Mouse (Mus musculus) ovary, adult 18-20 months (tissue): ENCODE results near the gene Lhx6.

Experiments used
- DNase-seq: peaks from one replicate; pipeline ENCODE4 v3.0.0; 2022; ENCODE audit warnings: low spot score, mixed read lengths

Gene Lhx6

GRCm38 (mm10) chr2:36093301-36093700 lies 11.9 kb downstream of the Lhx6 start:
- DNase-seq: no peak

DNA sequence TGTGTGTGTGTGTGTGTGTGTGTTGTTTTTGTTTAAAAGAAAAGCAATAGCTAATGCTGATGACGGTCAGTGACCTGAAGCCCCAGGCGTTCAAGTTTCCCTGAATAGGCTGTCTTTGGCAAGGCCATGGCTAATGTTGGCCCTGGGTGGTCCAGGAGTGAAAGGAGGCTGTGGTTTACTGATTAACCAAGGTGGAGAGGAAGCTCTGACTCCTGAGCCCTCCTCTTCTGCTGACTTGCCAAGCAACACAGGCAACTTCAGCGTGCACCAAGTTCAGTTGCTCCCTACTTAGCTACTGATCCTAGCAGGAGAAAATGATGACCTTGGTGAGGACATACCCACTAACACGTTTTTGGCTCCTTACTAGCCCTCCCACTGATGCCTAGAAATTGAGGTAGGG lies 12.5 kb downstream of the Lhx6 start:
- DNase-seq: no peak

DNA sequence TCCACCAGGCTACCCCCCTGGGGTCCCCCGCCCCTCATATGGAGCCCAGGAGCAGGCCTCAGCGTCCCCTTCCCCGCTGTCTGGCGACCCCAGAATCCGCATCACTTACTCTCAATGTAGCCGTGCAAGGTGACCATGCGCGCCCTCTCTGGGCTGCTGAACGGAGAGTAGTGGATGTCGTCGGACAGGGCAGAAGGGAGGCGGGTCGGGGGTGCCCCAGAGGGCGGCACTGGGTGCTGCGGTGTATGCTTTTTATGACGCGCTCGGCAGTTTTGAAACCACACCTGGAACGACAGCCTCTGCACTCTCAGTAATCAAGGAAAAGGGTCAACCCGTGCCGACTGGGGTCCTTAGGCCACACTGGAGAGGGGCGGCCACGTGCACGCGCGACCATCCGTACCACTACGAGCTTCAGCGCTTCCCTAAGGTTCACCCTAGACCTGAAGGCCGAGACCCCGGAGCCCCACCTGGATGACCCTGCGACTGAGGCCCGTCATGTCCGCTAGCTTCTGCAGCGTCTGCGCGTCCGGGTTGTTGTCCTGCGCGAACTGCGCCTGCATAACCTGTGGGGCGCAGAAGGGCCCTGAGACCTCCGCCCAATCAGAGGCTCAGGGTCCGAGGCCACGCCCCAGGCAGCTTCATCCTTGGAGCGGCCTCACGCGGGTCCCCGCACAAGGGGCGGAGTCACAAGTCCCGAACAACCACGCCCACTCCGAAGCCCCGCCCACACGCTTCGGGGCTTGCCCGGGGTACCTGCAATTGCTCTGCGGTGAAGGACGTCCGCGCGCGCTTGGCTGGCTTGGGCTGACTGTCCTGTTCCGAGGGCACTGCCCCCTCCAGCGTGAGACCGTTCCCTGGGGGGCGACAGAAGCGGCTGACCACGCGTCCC lies 14.1 kb downstream of the Lhx6 start:
- DNase-seq: peak; percentile 40

DNA sequence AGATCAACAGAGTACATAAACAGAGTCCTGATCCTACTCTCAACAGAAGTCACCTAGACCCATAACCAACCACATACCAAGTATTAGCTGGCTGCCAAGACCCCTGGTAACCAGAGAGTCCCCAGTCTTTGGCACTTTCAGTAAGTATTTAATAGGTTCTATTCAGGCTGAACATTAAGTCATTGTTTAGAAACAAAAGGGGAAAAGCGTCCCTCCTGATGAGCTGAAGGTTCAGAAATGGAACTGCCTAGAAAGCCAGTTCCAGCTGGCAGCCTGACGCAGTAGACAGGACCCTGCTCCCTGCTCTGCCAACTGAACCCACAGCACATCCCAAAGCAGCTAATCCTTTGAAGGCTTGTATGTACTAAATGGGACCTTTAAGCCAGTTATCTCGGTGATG lies 16.0 kb downstream of the Lhx6 start:
- no peak for DNase-seq

GRCm38 (mm10) chr2:36085041-36085440 lies 20.2 kb downstream of the Lhx6 start:
- DNase-seq: no peak

GRCm38 (mm10) chr2:36082802-36083580 lies 22.2 kb downstream of the Lhx6 start:
- DNase-seq: no peak

- DNase-seq: no peak
Observed at GRCm38 (mm10) chr2:36081446-36081845, 23.8 kb downstream of the Lhx6 start.

DNA sequence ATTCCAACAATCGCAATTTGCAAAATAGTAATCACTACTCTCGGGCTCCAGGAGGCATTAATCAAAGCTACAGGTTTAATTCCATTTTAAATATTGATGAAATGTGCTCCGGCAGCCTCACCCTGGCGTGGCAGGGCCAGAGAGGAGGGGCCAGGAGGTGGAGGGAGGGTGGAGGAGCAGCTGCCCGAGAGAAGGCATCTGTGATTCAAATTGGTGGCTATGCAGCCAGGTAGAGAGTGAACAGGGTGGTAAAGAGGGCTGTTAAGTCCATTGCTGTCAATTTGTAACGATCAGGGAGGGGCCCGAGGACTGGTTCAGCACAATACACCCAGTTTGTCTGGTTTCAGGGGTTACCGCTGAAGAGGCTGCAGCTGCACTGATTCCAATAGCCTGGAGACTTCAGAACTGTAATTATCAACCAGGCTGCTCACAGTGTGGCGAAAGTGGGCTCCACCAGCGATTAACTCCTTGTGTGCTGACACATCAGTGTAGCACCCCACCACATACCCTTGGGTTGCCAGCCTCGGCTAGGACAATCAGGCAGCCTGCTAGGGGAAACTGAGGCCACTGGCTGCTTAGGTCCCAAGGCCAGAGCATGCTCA lies 27.9 kb downstream of the Lhx6 start:
- no peak for DNase-seq

DNA sequence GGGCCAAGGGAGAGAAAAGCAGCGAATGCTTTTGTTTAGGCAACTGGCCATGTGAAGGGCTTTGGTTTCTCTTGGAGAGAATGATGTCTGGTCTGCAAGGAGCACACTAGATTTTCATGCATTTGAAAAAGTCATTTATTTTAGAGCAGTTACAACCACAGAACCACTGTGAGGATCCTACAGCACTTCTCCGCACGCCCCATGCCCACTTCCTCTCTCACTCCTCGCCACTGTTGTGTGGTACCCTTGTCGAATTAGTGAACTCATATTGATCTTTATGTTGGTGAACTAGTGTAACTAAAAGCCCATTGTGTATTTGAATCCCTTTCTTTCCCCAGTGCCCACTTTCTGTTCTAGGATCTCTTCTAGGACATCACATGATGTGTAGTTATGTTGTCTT lies 30.0 kb downstream of the Lhx6 start:
- DNase-seq: no peak

GRCm38 (mm10) chr2:36073781-36074180 lies 31.4 kb downstream of the Lhx6 start:
- no peak for DNase-seq

DNA sequence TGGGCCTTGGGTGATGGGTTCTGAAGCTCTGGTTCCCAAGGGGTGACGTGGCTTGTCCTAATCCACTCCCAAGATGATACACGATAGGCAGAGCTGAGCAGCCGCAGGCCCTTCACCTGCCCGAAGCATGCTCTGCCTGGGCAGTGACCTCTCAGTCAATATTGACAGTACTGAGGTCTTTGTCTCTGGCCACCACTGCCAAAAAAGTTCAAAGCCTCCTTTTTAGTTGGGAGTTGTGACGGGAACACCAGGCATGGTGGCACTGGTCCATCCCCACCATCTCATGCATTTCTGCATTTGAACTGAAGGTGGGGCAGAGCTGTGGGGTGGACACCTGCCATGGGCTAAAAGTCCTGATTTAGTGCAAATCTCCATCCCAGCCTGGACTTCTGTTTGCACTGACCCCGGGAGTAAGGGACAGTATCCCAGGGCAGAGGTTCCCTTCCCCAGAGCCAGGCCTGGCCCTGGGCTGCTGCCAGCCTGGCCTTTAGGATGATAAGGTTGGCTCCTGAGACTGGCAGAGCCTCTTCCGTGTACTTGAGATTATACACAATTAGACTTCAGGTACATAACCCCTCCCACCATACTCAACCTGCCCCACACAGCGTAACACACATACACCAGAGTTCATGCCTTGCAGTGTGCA lies 33.4 kb downstream of the Lhx6 start:
- DNase-seq: no peak

GRCm38 (mm10) chr2:36067132-36067531 lies 38.1 kb downstream of the Lhx6 start:
- no peak for DNase-seq

GRCm38 (mm10) chr2:36061409-36061808 lies 43.8 kb downstream of the Lhx6 start:
- no peak for DNase-seq

GRCm38 (mm10) chr2:36056248-36056647 lies 49.0 kb downstream of the Lhx6 start:
- DNase-seq: no peak

GRCm38 (mm10) chr2:36053249-36053648 lies 52.0 kb downstream of the Lhx6 start:
- no peak for DNase-seq

GRCm38 (mm10) chr2:36049567-36049954 lies 55.6 kb downstream of the Lhx6 start:
- no peak for DNase-seq

GRCm38 (mm10) chr2:36048748-36049566 lies 56.3 kb downstream of the Lhx6 start, which contains the start of the genes Ndufa8 and Morn5:
Ndufa8 (minus strand) TSS chr2:36049406.
Morn5 (plus strand) TSS chr2:36049458.
- peak; percentile 96 for DNase-seq

DNA sequence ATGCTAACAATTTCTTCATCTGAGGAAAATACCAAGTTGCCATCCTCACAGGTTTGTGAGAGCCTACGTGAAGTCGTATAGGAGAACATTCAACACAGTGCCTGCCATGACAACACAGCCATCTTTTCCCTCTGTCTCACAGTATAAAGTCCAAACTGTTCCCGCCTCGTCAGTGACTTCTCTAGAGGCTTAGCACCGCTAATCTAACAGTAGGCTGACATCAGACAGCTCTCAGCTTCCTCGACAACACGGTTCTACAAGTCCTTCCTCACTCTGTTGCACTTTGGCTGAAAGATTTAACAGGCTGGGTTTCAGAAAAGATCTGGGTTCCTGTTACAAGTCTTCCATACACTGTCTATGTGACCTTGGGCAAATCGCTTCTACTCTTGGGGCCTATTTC lies 57.0 kb downstream of the Lhx6 start:
- DNase-seq: no peak

DNA sequence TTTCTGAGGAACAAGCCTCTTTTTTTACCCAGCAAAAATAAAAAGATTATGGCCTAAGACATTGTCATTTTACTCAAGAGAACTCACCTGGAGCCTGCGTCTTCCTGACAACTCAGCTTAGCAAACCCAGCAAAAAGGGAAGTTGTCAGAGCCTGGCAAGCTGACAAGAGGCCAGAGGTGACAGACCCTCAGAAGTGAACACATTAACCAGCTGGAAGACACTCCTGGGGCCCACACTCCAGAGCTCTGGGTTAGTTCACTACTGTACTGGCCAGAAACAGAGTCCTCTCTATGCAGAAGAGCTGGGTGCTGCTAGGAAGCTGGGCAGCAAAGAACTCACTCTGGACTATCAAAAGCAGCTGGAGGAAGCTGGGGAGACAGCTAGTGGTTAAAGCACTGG lies 64.3 kb downstream of the Lhx6 start:
- no peak for DNase-seq

GRCm38 (mm10) chr2:36039297-36039985 lies 65.8 kb downstream of the Lhx6 start:
- DNase-seq: no peak
